8 mouse cellular contexts compared by ENCODE assay signal in the genomic region with DNA sequence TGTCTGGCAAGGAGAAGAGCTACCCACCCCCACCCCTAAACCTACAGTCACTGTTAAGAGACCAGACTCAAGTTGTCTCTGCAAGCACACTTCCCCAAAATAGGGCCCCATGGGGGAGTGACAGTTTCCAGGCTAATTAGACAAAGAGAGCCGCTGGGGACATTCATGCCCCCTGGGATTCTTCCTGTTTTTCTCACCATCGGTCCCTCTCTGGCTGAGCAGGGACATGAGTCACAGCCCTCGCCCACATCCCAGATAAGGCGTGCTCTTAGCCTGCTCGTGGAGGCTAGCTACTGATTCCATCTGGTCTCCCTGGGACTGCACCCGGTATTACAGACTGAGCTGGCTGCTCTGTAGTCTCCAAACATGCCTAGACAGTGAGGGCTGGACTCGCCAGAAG. TPM values are rescaled to one million over a fixed set of nuclear protein-coding genes. Genes with fewer than 3 reads are reported as not detected.
A peak's percentile ranks its signal among the peaks of the same experiment; 100 is the strongest.
DNase-seq lines count a peak whose midpoint lies in the region; ATAC-seq lines count a peak whose summit lies in the region.

No protein-coding gene starts in this region.

- H3K36me3 ChIP-seq in hindbrain, embryonic 16.5 days (ENCODE audit: control insufficient read depth, insufficient read depth, low read length) = no peaks in the 10 kb centered on the region

- 27% methylated on average over 7 of the region's 7 CpGs for WGBS in hindbrain, embryonic 16.5 days

- H3K27ac ChIP-seq in hindbrain, embryonic 16.5 days (ENCODE audit: low read depth, low read length) = no peak overlapping the region

- ATAC-seq in megakaryocyte progenitor cell, adult 5-6 weeks (replicated peaks; ENCODE audit: poor library complexity) = peak; percentile 76
- ATAC-seq in hindbrain, embryonic 16.5 days = no peak

- no peak overlapping the region for H3K4me2 ChIP-seq in hindbrain, embryonic 16.5 days (ENCODE audit: low read length)

- H3K27me3 ChIP-seq in hindbrain, embryonic 16.5 days (replicated peaks; ENCODE audit: control insufficient read depth, insufficient read depth, low read length) = no peaks in the 10 kb centered on the region

- H3K9me3 ChIP-seq in hindbrain, embryonic 16.5 days (ENCODE audit: control insufficient read depth, low read length) = no peaks in the 10 kb centered on the region

- no peak overlapping the region for H3K9ac ChIP-seq in hindbrain, embryonic 16.5 days (ENCODE audit: low read depth, low read length)

- DNase-seq in cerebellum, adult 11-12 months = peak; percentile 1
- DNase-seq in cerebellum, postnatal 25 days = no peak
- DNase-seq in urinary bladder, postnatal 25 days (ENCODE audit: low spot score) = peak; percentile 13
- no peak for DNase-seq in urinary bladder, postnatal 4 days (ENCODE audit: low spot score in 2 of 2)
- DNase-seq in kidney, postnatal 14 days = peak; percentile 41
- no peak for DNase-seq in cerebellum, postnatal 10 days

- H3K4me1 ChIP-seq in hindbrain, embryonic 16.5 days (ENCODE audit: control insufficient read depth, insufficient read depth, low read depth, low read length) = no peaks in the 10 kb centered on the region

- H3K4me3 ChIP-seq in hindbrain, embryonic 16.5 days (ENCODE audit: low read length) = no peak overlapping the region

RNA-seq across cellular contexts. Expression of gene Sardh, which starts 15.8 kb away (rescaled TPM):
- not detected in 2 replicates for total RNA-seq in megakaryocyte progenitor cell, adult 5-6 weeks (2015)
- not detected in 2 replicates for total RNA-seq in megakaryocyte progenitor cell, adult 5-6 weeks (2017)
- polyA plus RNA-seq in hindbrain, embryonic 16.5 days (2015; fragmentation: Nextera tagmentation; extraction: Ambion mirVana) = 9.1 and 10.2 TPM in 2 replicates

Comparison
In these comparisons a context has a peak if more than half of its experiments do, and no peak if none do; other contexts are left out.
1. DNase-seq: peak in cerebellum, adult 11-12 months (single experiment), urinary bladder, postnatal 25 days (single experiment) and kidney, postnatal 14 days (single experiment); none in cerebellum, postnatal 25 days (0 of 2), urinary bladder, postnatal 4 days (0 of 2) and cerebellum, postnatal 10 days (0 of 2).